Mouse (Mus musculus): ENCODE data around the gene Tnni1. TPM values are rescaled to one million over a fixed set of nuclear protein-coding genes. Genes with fewer than 3 reads are reported as not detected.

The Tnni1 gene
- polyA plus RNA-seq, 1 experiment from 2014 or later, result 89.0 TPM

GRCm38 (mm10) chr1:135828918-135829317 is 49.7 kb downstream of the Tnni1 start:
- no peak for ATAC-seq (ENCODE audit: insufficient number of reproducible peaks, insufficient read depth, low FRiP score, low TSS enrichment, low read depth)
- no peak overlapping the region for H3K4me3 ChIP-seq (replicated peaks)
- no peaks in the 10 kb centered on the region for H3K4me1 ChIP-seq (replicated peaks)
- WGBS, result 6% methylated on average over 1 of the region's 1 CpGs
- no peaks in the 10 kb centered on the region for H3K36me3 ChIP-seq
- H3K27me3 ChIP-seq, result no peaks in the 10 kb centered on the region; the same call in 1 of the 2 replicates
- no peak overlapping the region for H3K27ac ChIP-seq
- no peaks in the 10 kb centered on the region for H3K9me3 ChIP-seq
- no peak overlapping the region for H3K4me2 ChIP-seq
- H3K9ac ChIP-seq (replicated peaks), result no peak overlapping the region

GRCm38 (mm10) chr1:135834206-135834859 is 55.1 kb downstream of the Tnni1 start:
- Histone ChIP-seq H3K9ac (replicated peaks) (no peak overlapping the region), H3K36me3 (no peaks in the 10 kb centered on the region), H3K27ac (no peak overlapping the region), H3K9me3 (no peaks in the 10 kb centered on the region), H3K27me3 (no peaks in the 10 kb centered on the region), H3K4me1 (replicated peaks) (peaks cover 25% of the 10 kb centered on the region), H3K4me2 (no peak overlapping the region), H3K4me3 (replicated peaks) (no peak overlapping the region)
- 59% methylated on average over 6 of the region's 6 CpGs for WGBS
- no peak for ATAC-seq (ENCODE audit: insufficient number of reproducible peaks, insufficient read depth, low FRiP score, low TSS enrichment, low read depth)

GRCm38 (mm10) chr1:135834983-135835382 is 55.7 kb downstream of the Tnni1 start:
- Histone ChIP-seq H3K27ac (0 out of 2 replicates have a peak overlapping the region, but pooled peaks have one; percentile 35), H3K27me3 (no peaks in the 10 kb centered on the region), H3K4me1 (replicated peaks) (peaks cover 25% of the 10 kb centered on the region), H3K4me3 (replicated peaks) (no peak overlapping the region), H3K4me2 (no peak overlapping the region), H3K36me3 (no peaks in the 10 kb centered on the region), H3K9ac (replicated peaks) (no peak overlapping the region), H3K9me3 (no peaks in the 10 kb centered on the region)
- no peak for ATAC-seq (ENCODE audit: insufficient number of reproducible peaks, insufficient read depth, low FRiP score, low TSS enrichment, low read depth)
- WGBS, result 74% methylated on average over 8 of the region's 8 CpGs

- 38% methylated on average over 9 of the region's 9 CpGs for WGBS
- no peaks in the 10 kb centered on the region for H3K9me3 ChIP-seq
- no peak within 1 kb of the TSS for H3K4me2 ChIP-seq
- 0 out of 2 replicates have a peak within 1 kb of the TSS, but pooled peaks have one; percentile 35 for H3K27ac ChIP-seq
- H3K9ac ChIP-seq (replicated peaks), result no peak within 1 kb of the TSS
- no peaks in the 10 kb centered on the region for H3K36me3 ChIP-seq
- ATAC-seq (ENCODE audit: insufficient number of reproducible peaks, insufficient read depth, low FRiP score, low TSS enrichment, low read depth), result no peak
- no peak within 1 kb of the TSS for H3K4me3 ChIP-seq (replicated peaks)
- peaks cover 29% of the 10 kb centered on the region for H3K4me1 ChIP-seq (replicated peaks)
- H3K27me3 ChIP-seq, result no peaks in the 10 kb centered on the region
These were observed 56.7 kb downstream of the Tnni1 start, which contains the start of gene Tnnt2 for GRCm38 (mm10) chr1:135835716-135836483. Tnnt2 (plus strand) TSS chr1:135836354.

- 74% methylated on average over 4 of the region's 4 CpGs for WGBS
- no peak for ATAC-seq (ENCODE audit: insufficient number of reproducible peaks, insufficient read depth, low FRiP score, low TSS enrichment, low read depth)
- Histone ChIP-seq H3K9ac (replicated peaks) (no peak overlapping the region), H3K27me3 (no peaks in the 10 kb centered on the region), H3K4me2 (no peak overlapping the region), H3K4me3 (replicated peaks) (no peak overlapping the region), H3K4me1 (replicated peaks) (peaks cover 32% of the 10 kb centered on the region), H3K27ac (no peak overlapping the region), H3K36me3 (no peaks in the 10 kb centered on the region), H3K9me3 (no peaks in the 10 kb centered on the region)
These were observed 59.4 kb downstream of the Tnni1 start for GRCm38 (mm10) chr1:135838626-135839025.

GRCm38 (mm10) chr1:135839065-135839464 is 59.8 kb downstream of the Tnni1 start:
- no peak overlapping the region for H3K27ac ChIP-seq
- H3K4me1 ChIP-seq (replicated peaks), result peaks cover 32% of the 10 kb centered on the region
- no peak for ATAC-seq (ENCODE audit: insufficient number of reproducible peaks, insufficient read depth, low FRiP score, low TSS enrichment, low read depth)
- H3K4me3 ChIP-seq (replicated peaks), result no peak overlapping the region
- WGBS, result 90% methylated on average over 6 of the region's 6 CpGs
- no peak overlapping the region for H3K9ac ChIP-seq (replicated peaks)
- no peaks in the 10 kb centered on the region for H3K36me3 ChIP-seq
- no peak overlapping the region for H3K4me2 ChIP-seq
- H3K9me3 ChIP-seq, result no peaks in the 10 kb centered on the region
- H3K27me3 ChIP-seq, result no peaks in the 10 kb centered on the region

GRCm38 (mm10) chr1:135840675-135841395 is 61.6 kb downstream of the Tnni1 start:
- ATAC-seq (ENCODE audit: insufficient number of reproducible peaks, insufficient read depth, low FRiP score, low TSS enrichment, low read depth), result no peak
- H3K9ac ChIP-seq (replicated peaks), result no peak overlapping the region
- no peak overlapping the region for H3K27ac ChIP-seq
- no peaks in the 10 kb centered on the region for H3K9me3 ChIP-seq
- no peak overlapping the region for H3K4me2 ChIP-seq
- no peaks in the 10 kb centered on the region for H3K36me3 ChIP-seq
- no peak overlapping the region for H3K4me3 ChIP-seq (replicated peaks)
- WGBS, result 66% methylated on average over 15 of the region's 15 CpGs
- peaks cover 21% of the 10 kb centered on the region for H3K4me1 ChIP-seq (replicated peaks)
- no peaks in the 10 kb centered on the region for H3K27me3 ChIP-seq

- Histone ChIP-seq H3K4me1 (replicated peaks) (peaks cover 6% of the 10 kb centered on the region; the same call in 1 of the 2 replicates), H3K27ac (no peak overlapping the region), H3K9me3 (no peaks in the 10 kb centered on the region), H3K4me2 (no peak overlapping the region), H3K36me3 (no peaks in the 10 kb centered on the region), H3K4me3 (replicated peaks) (no peak overlapping the region), H3K9ac (replicated peaks) (no peak overlapping the region), H3K27me3 (no peaks in the 10 kb centered on the region)
- 92% methylated on average over 10 of the region's 10 CpGs for WGBS
- no peak for ATAC-seq (ENCODE audit: insufficient number of reproducible peaks, insufficient read depth, low FRiP score, low TSS enrichment, low read depth)
These were observed 64.5 kb downstream of the Tnni1 start for GRCm38 (mm10) chr1:135843519-135844262.

GRCm38 (mm10) chr1:135844481-135844880 is 65.2 kb downstream of the Tnni1 start:
- no peak overlapping the region for H3K27ac ChIP-seq
- WGBS, result 71% methylated on average over 6 of the region's 6 CpGs
- H3K4me3 ChIP-seq (replicated peaks), result no peak overlapping the region
- peaks cover 6% of the 10 kb centered on the region; the same call in 1 of the 2 replicates for H3K4me1 ChIP-seq (replicated peaks)
- no peaks in the 10 kb centered on the region for H3K9me3 ChIP-seq
- H3K4me2 ChIP-seq, result no peak overlapping the region
- H3K9ac ChIP-seq (replicated peaks), result no peak overlapping the region
- no peaks in the 10 kb centered on the region for H3K36me3 ChIP-seq
- H3K27me3 ChIP-seq, result no peaks in the 10 kb centered on the region
- no peak for ATAC-seq (ENCODE audit: insufficient number of reproducible peaks, insufficient read depth, low FRiP score, low TSS enrichment, low read depth)

- Histone ChIP-seq H3K27me3 (no peaks in the 10 kb centered on the region), H3K36me3 (no peaks in the 10 kb centered on the region), H3K9ac (replicated peaks) (no peak overlapping the region), H3K9me3 (no peaks in the 10 kb centered on the region), H3K27ac (no peak overlapping the region), H3K4me1 (replicated peaks) (0 out of 2 replicates have a peak, but pooled peaks cover under 1% of the 10 kb centered on the region), H3K4me2 (no peak overlapping the region), H3K4me3 (replicated peaks) (no peak overlapping the region)
- 79% methylated on average over 5 of the region's 5 CpGs for WGBS
- ATAC-seq (ENCODE audit: insufficient number of reproducible peaks, insufficient read depth, low FRiP score, low TSS enrichment, low read depth), result no peak
These were observed 67.4 kb downstream of the Tnni1 start for GRCm38 (mm10) chr1:135846632-135847031.

Measured in limb, embryonic 12.5 days (tissue).